Mouse (Mus musculus) MEL (cell line): ENCODE data around the gene 4833420G17Rik. TPM values are rescaled to one million over a fixed set of nuclear protein-coding genes. Genes with fewer than 3 reads are reported as not detected.

Source experiments
- DNase-seq: peaks from one replicate; pipeline ENCODE4 v3.0.0; 2011; ENCODE audit warnings: low read depth, low spot score
- H3K27ac ChIP-seq: 2 replicates; pipeline ENCODE4 v1.5.1; 2012; ENCODE audit warnings: low read depth, mild to moderate bottlenecking, control low read depth, low read length, moderate library complexity; ENCODE audit not compliant: control insufficient read depth
- H3K27me3 ChIP-seq, 2 experiments: fragments of 150-350 bp in 1 of 2; sonication (generic) in 1 of 2; 2 replicates each; pipeline ENCODE4 v1.6.1; 2012; ENCODE audit warnings: low read length in 2 of 2, mild to moderate bottlenecking in 2 of 2, improper control_type of control experiment in 1 of 2, moderate library complexity in 1 of 2; ENCODE audit not compliant: insufficient read depth in 2 of 2, control insufficient read depth in 1 of 2
- H3K36me3 ChIP-seq, 2 experiments: 2 replicates each; pipeline ENCODE4 v1.6.1; 2012 to 2014; ENCODE audit warnings: low read length in 2 of 2, improper control_type of control experiment in 1 of 2, inconsistent platforms in 1 of 2, mild to moderate bottlenecking in 1 of 2; ENCODE audit not compliant: insufficient read depth in 2 of 2, control insufficient read depth in 1 of 2
- H3K4me1 ChIP-seq, 2 experiments: fragments of 150-350 bp in 1 of 2; sonication (generic) in 1 of 2; 2 replicates each; pipeline ENCODE4 v1.6.1; 2012; ENCODE audit warnings: low read length in 2 of 2, improper control_type of control experiment in 1 of 2, mild to moderate bottlenecking in 1 of 2; ENCODE audit not compliant: insufficient read depth in 2 of 2, control insufficient read depth in 1 of 2
- H3K4me3 ChIP-seq, 2 experiments: fragments of 150-350 bp in 1 of 2; sonication (generic) in 1 of 2; 2 replicates each; pipeline ENCODE4 v1.5.1; 2012; ENCODE audit warnings: low read depth in 2 of 2, low read length in 2 of 2, mild to moderate bottlenecking in 2 of 2, moderate library complexity in 2 of 2, control low read depth in 1 of 2, improper control_type of control experiment in 1 of 2; ENCODE audit not compliant: control insufficient read depth in 1 of 2, insufficient read depth in 1 of 2
- H3K79me2 ChIP-seq: 2 replicates; pipeline ENCODE4 v1.6.1; 2012; ENCODE audit warnings: mild to moderate bottlenecking, low read length, moderate library complexity; ENCODE audit not compliant: control insufficient read depth, poor library complexity, insufficient read depth
- H3K9ac ChIP-seq: 2 replicates; pipeline ENCODE4 v1.6.1; 2012; ENCODE audit warnings: low read depth, mild to moderate bottlenecking, control low read depth, low read length, moderate library complexity; ENCODE audit not compliant: control insufficient read depth, poor library complexity, severe bottlenecking
- H3K9me3 ChIP-seq: fragments of 150-350 bp; sonication (generic); replicated peaks from 2 replicates; pipeline ENCODE4 v1.6.1; 2012; ENCODE audit warnings: mild to moderate bottlenecking, low read length, improper control_type of control experiment, moderate library complexity; ENCODE audit not compliant: insufficient read depth
- CHD2 ChIP-seq: IDR thresholded peaks from 2 replicates; pipeline ENCODE4 v1.6.1; 2011; ENCODE audit warnings: low read length, improper control_type of control experiment
- CTCF ChIP-seq, 3 experiments: IDR thresholded peaks in 2 of 3; conservative IDR thresholded peaks in 1 of 3; 2 replicates each; pipeline ENCODE4 v1.5.1; 2011 to 2012; ENCODE audit warnings: low read length in 3 of 3, low read depth in 2 of 3, mild to moderate bottlenecking in 2 of 3, improper control_type of control experiment in 1 of 3, inconsistent platforms in 1 of 3, mixed read lengths in 1 of 3, moderate library complexity in 1 of 3; ENCODE audit not compliant: control insufficient read depth in 1 of 3, insufficient read depth in 1 of 3, poor library complexity in 1 of 3, severe bottlenecking in 1 of 3
- ELF1 ChIP-seq: IDR thresholded peaks from 2 replicates; pipeline ENCODE4 v1.6.1; 2014; ENCODE audit warnings: low read depth, mild to moderate bottlenecking, inconsistent platforms, low read length, improper control_type of control experiment, moderate library complexity
- GABPA ChIP-seq: IDR thresholded peaks from 2 replicates; pipeline ENCODE4 v1.6.1; 2012; ENCODE audit warnings: low read depth, mild to moderate bottlenecking, inconsistent platforms, low read length, improper control_type of control experiment, moderate library complexity
- MAFK ChIP-seq: IDR thresholded peaks from 2 replicates; pipeline ENCODE4 v1.6.1; 2011; ENCODE audit warnings: low read depth, mild to moderate bottlenecking, low read length, improper control_type of control experiment, borderline replicate concordance
- MXI1 ChIP-seq: IDR thresholded peaks from 2 replicates; pipeline ENCODE4 v1.6.1; 2011; ENCODE audit warnings: mild to moderate bottlenecking, low read depth, low read length, improper control_type of control experiment
- MYB ChIP-seq: IDR thresholded peaks from 2 replicates; pipeline ENCODE4 v1.6.1; 2011; ENCODE audit warnings: mild to moderate bottlenecking, low read depth, low read length, improper control_type of control experiment
- NELFE ChIP-seq: IDR thresholded peaks from 2 replicates; pipeline ENCODE4 v1.6.1; 2011; ENCODE audit warnings: low read depth, low read length, improper control_type of control experiment
- NRF1 ChIP-seq: IDR thresholded peaks from 2 replicates; pipeline ENCODE4 v1.6.1; 2014; ENCODE audit warnings: low read depth, mild to moderate bottlenecking, inconsistent platforms, low read length, improper control_type of control experiment, moderate library complexity; ENCODE audit not compliant: poor library complexity, insufficient read depth, severe bottlenecking
- POLR2AphosphoS5 ChIP-seq: IDR thresholded peaks from 2 replicates; pipeline ENCODE4 v1.6.1; 2012; ENCODE audit warnings: low read depth, borderline replicate concordance, mild to moderate bottlenecking, inconsistent platforms, low read length, moderate library complexity, mixed read lengths
- SIN3A ChIP-seq: IDR thresholded peaks from 2 replicates; pipeline ENCODE4 v1.6.1; 2012; ENCODE audit warnings: low read length, improper control_type of control experiment, inconsistent platforms
- TAL1 ChIP-seq: IDR thresholded peaks from 2 replicates; pipeline ENCODE4 v1.6.1; 2012; ENCODE audit warnings: mild to moderate bottlenecking, inconsistent platforms, low read length, moderate library complexity, mixed read lengths
- TBP ChIP-seq: IDR thresholded peaks from 2 replicates; pipeline ENCODE4 v1.8.0; 2011; ENCODE audit warnings: low read depth, low read length, improper control_type of control experiment
- UBTF ChIP-seq: IDR thresholded peaks from 2 replicates; pipeline ENCODE4 v1.6.1; 2012; ENCODE audit warnings: low read depth, mild to moderate bottlenecking, inconsistent platforms, low read length, improper control_type of control experiment, moderate library complexity, borderline replicate concordance; ENCODE audit not compliant: insufficient read depth
- USF2 ChIP-seq, 2 experiments: IDR thresholded peaks; 2 replicates each; pipeline ENCODE4 v1.6.1; 2011 to 2012; ENCODE audit warnings: improper control_type of control experiment in 2 of 2, low read length in 2 of 2, borderline replicate concordance in 1 of 2, inconsistent platforms in 1 of 2, low read depth in 1 of 2, mild to moderate bottlenecking in 1 of 2; ENCODE audit not compliant: insufficient read depth in 1 of 2
- ZC3H11A ChIP-seq: IDR thresholded peaks from 2 replicates; pipeline ENCODE4 v1.6.1; 2012; ENCODE audit warnings: low read depth, mild to moderate bottlenecking, inconsistent platforms, low read length, improper control_type of control experiment
- ZMIZ1 ChIP-seq: IDR thresholded peaks from 2 replicates; pipeline ENCODE4 v1.6.1; 2012; ENCODE audit warnings: low read depth, mild to moderate bottlenecking, inconsistent platforms, low read length, improper control_type of control experiment, moderate library complexity
- ZNF384 ChIP-seq: IDR thresholded peaks from 2 replicates; pipeline ENCODE4 v1.6.1; 2012; ENCODE audit warnings: low read depth, mild to moderate bottlenecking, inconsistent platforms, low read length, improper control_type of control experiment
- polyA plus RNA-seq, 2 experiments: library from polyadenylated mRNA; stranded (reverse) in 1 of 2; unstranded in 1 of 2; fragments of >175 nt in 1 of 2; fragments of >200 nt in 1 of 2; gene quantifications; 2 replicates each; pipeline versions ENCODE4 v1.2.1 to v1.2.4; 2012; ENCODE audit warnings: low replicate concordance in 2 of 2, low read depth in 1 of 2; ENCODE audit not compliant: insufficient read length in 2 of 2, insufficient read depth in 1 of 2, missing spikeins in 1 of 2
- total RNA-seq: library from RNA; depleted of rRNA; stranded (reverse); fragments of 300-350 nt; gene quantifications from 2 replicates; pipeline ENCODE4 v1.2.3, GENCODE M21; 2012

The 4833420G17Rik gene
- total and polyA plus RNA-seq, 3 experiments: 11.1 to 16.7 TPM; not detected in 1

DNA sequence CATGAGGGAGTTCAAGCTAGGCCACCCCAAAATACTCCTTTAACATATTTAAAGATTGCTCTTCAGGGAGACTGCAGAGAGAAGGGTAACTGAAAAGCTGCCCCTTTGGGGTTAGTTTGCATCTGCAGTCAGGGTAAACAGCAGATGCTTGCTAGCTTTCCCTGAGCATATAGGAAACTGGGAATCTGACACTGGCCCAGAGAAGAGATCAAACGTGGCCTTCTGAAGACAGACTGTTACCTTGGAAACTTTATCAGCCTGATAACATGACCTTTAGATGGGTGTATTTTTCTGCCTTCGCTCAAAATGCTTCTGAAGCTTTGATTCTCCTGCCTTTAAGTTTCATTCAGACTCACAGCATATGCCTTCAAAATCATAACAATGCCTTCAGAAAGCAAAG lies 49.5 kb upstream of the 4833420G17Rik start:
- Histone ChIP-seq H3K9ac (no peak overlapping the region), H3K36me3 (peaks cover 0 to 13% of the 10 kb centered on the region in 2 experiments; a peak in 2 of 4 replicates), H3K4me1 (peaks cover 12 to 13% of the 10 kb centered on the region in 2 experiments), H3K27ac (no peak overlapping the region), H3K9me3 (no peaks in the 10 kb centered on the region), H3K79me2 (peaks cover 2% of the 10 kb centered on the region; the same call in 1 of the 2 replicates), H3K4me3 (no peak overlapping the region), H3K27me3 (no peaks in the 10 kb centered on the region; a peak in 1 of 4 replicates)
- no peak for TF ChIP-seq POLR2AphosphoS5
- no peak for TF ChIP-seq SIN3A
- no peak for TF ChIP-seq TBP
- TF ChIP-seq ZMIZ1: no peak
- no peak; the same call in 1 of the 2 replicates for TF ChIP-seq MXI1
- no peak for TF ChIP-seq TAL1
- TF ChIP-seq CHD2: no peak
- TF ChIP-seq USF2 (IDR thresholded peaks at IDR 0.05; ENCODE audit: borderline replicate concordance in 1 of 2, insufficient read depth in 1 of 2, low read depth in 1 of 2, low read length in 2 of 2): no peak
- TF ChIP-seq GABPA: no peak
- no peak for TF ChIP-seq ZC3H11A
- no peak for TF ChIP-seq MAFK
- no peak for TF ChIP-seq UBTF
- TF ChIP-seq, all 39 proteins: peak for 0
- peak; percentile 28 for DNase-seq

DNA sequence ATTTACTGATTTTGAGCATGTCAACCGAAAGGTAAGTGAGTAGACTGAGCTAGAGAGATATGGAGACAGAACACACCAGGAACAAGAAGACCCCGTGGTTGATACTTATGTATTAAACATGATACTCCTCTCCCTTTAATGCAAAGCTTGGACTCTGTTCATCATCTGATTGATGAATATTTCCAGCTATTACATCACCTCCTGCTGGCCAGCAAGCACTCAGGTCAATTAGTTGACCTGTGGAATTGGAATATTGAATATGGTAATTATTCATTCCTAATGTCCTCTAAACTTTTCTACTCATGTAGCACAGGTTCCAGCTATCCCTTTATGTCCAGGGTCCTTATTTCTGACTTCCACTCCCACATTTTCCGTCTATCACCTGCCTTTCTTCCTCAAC lies 44.1 kb upstream of the 4833420G17Rik start:
- Histone ChIP-seq H3K27me3 (no peaks in the 10 kb centered on the region; a peak in 1 of 4 replicates), H3K36me3 (no peaks in the 10 kb centered on the region), H3K79me2 (no peaks in the 10 kb centered on the region), H3K27ac (no peak overlapping the region), H3K4me3 (no peak overlapping the region), H3K4me1 (no peaks in the 10 kb centered on the region), H3K9ac (no peak overlapping the region), H3K9me3 (no peaks in the 10 kb centered on the region)
- TF ChIP-seq NRF1 (no peak), ZNF384 (no peak), CTCF (IDR thresholded peaks at IDR 0.05 in 2 of 3, conservative IDR thresholded peaks at IDR 0.05 in 1 of 3; ENCODE audit: control insufficient read depth in 1 of 3, insufficient read depth in 1 of 3, low read depth in 2 of 3, low read length in 3 of 3, poor library complexity in 1 of 3, severe bottlenecking in 1 of 3) (no peak), MYB (no peak), TBP (no peak), UBTF (no peak), ZMIZ1 (no peak), MXI1 (no peak), ELF1 (no peak), NELFE (no peak)
- DNase-seq: no peak
